Mouse (Mus musculus) cerebellum, adult 18-20 months (tissue): ENCODE measurements around the gene Olfr181.

Experiments used
- DNase-seq, 2 experiments: peaks; one replicate each; pipeline ENCODE4 v3.0.0; 2021

The Olfr181 gene

DNA sequence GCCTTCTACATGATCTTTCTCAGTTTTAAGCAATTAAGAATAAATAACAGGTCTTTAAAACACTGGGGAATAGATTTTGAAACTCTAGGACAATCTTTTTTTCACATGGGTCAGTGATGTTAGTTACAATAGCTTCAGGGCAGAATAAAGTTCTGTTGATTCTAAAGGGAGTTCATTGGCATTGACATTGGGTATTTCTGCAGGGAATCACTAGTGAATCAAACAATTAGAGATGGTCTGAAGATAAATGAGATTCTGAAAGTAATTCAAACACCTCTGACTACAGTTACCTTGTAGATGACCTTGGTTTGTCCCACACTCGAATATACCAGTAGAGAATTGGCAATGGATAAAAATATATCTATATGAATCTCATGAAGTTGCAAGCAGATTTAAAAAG, at the start of gene Olfr181:
Gene Olfr181, minus strand, starts transcription at position 101 of the 400 bp plus-strand sequence.
- DNase-seq, result no peak

DNA sequence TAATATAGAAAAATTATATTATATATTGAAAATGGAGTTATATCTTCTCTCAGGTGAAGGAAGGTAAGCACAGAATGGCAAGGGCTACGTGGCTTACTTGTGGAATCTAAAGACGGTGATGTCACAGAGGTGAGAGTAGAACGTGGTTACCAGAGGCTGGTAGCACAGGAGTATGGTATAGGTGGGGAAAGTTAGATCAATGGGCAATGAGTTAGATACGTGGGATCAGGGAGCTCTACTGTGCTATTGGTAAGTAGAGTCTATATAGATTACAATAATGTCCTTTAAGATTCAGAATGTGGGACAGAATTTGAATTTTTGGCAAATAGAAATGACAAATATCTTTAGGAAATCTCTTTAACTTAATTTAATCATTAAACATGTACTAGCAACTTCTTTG, 737 bp upstream of the Olfr181 start, which contains the start of gene Olfr180:
Gene Olfr180, minus strand, starts transcription at position 101 of the 400 bp plus-strand sequence.
- no peak for DNase-seq

DNA sequence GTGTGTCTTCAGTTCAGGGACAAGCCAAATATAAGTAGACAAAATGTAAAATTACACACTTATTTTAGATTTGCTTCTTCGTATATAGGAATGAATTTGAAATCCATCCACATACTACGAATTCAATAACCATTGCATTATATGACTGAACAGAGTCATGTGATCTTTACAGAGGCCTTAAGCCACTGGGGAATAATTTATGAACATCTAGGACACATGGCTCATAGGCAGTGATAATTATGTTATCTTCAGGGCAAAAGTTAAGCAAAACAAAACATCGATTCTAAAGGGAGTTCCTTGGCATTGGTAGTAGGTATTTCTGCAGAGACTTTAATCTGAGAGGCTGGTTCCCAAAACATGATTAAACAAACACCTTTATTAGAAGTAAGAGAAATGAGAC, 36.6 kb downstream of the Olfr181 start, which contains the start of gene Olfr178:
Gene Olfr178, minus strand, starts transcription at position 101 of the 400 bp plus-strand sequence.
- no peak for DNase-seq

DNA sequence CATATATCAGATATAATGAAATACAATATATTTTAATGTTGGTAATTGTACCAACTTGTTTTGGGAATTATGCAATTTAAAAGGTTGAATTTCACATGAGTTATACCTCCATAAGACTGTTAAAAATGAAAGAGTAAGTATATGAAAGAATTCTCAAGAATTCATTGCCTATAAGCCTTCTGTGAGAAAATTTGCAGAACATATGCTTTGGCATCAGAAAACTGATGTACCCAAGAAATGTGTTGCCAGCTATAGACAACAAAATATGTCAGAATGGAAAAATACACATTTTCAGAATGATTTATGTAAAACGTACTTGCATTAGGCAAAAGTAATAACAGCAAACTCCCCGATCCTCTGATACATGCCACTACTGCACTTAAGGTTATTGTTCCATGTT, 44.1 kb downstream of the Olfr181 start:
- DNase-seq, result no peak
